Mouse (Mus musculus) left cerebral cortex, postnatal 10 days (tissue): ENCODE measurements around the gene Vti1a. TPM values are rescaled to one million over a fixed set of nuclear protein-coding genes. Genes with fewer than 3 reads are reported as not detected.
A peak's percentile ranks its signal among the peaks of the same experiment; 100 is the strongest.

Experiments used
- DNase-seq, 2 experiments: peaks; one replicate each; pipeline ENCODE4 v3.0.0; 2021 to 2022; ENCODE audit warnings: low spot score in 2 of 2, mixed read lengths in 1 of 2; ENCODE audit errors: extremely low spot score in 1 of 2
- intact Hi-C: fragments of 180-260 bp; cut with DNase I; formaldehyde crosslinking; loops from one replicate; pipeline ENCODE4 v1.15.1; 2025
- total RNA-seq, 2 experiments: library from RNA; stranded (reverse); gene quantifications; 2 replicates each; pipeline ENCODE4 v1.2.3; 2021

Vti1a gene
- total RNA-seq = 10 to 100 TPM; 58.0 to 61.1 TPM

GRCm38 (mm10) chr19:55316109-55316714 lies at the start of gene Vti1a:
Gene Vti1a, plus strand, starts transcription at chr19:55316295.
- intact Hi-C loops = no loop called here
- DNase-seq = peak; percentile 85 to 94

GRCm38 (mm10) chr19:55266786-55267185 lies 49.3 kb upstream of the Vti1a start:
- DNase-seq = no peak
- intact Hi-C loops = no loop called here

GRCm38 (mm10) chr19:55268150-55268549 lies 47.9 kb upstream of the Vti1a start:
- intact Hi-C loops = no loop called here
- no peak for DNase-seq

- intact Hi-C loops = no loop called here
- no peak for DNase-seq
Observed at GRCm38 (mm10) chr19:55269051-55269450, 47.0 kb upstream of the Vti1a start.

DNA sequence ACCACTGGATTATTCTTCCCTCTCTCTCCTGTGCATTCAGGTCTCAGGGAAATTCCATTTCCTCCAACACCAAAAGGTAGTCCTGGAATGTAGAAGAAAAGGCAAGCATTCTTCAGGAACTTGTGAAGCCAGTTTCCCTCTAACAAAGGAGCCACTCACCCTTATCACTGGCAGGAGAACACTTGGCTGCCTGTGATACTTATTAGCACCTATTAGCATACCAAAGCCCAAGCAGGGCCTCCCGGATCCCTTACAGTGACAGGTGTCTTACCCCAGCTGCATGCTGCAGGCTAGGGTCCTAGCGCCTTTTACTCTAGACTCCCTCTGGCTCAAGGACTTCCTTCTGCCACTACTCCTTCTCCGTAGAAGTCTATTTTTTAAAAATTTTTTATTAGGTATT lies 44.6 kb upstream of the Vti1a start:
- DNase-seq = no peak
- intact Hi-C loops = no loop called here

DNA sequence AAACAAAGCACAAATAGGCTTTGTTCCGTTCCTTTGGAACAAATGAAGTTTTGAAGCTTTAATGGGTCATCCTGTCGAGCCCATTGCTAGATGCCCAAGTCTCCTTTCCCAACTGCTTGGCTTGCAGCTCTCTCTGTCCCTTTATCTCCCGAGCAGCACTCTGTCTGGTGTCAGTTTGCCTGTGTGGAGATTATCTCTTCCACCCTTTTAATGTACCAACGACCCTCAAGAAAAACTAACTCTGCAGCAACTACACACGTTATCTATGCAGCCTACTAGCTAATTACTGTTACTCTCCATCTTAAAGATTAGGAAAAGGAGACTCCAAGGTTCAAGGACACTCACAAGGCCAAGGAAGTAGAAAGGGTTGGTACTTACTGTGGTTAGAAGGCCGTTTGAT lies 42.8 kb upstream of the Vti1a start:
- DNase-seq = no peak
- intact Hi-C loops = no loop called here

DNA sequence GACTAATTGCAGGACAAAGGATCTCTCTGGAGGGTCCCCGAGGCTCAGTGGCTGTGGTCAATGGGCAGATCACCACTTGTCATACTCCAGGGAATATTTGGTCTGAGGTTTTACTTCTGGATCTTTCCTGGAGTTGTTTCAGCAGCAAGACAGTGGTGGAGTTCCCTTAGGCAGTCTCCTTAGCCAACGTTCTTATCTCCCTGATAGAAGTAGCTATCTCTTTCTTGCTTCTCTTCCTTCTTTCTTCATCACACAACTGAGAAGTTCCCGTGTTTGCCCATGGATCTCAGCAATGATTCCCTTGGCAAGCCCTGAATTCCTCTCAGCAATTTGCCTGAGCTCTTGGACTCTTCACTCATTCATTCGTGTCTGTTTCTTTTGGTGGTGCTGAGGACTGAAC lies 40.0 kb upstream of the Vti1a start:
- intact Hi-C loops = no loop called here
- DNase-seq = no peak

GRCm38 (mm10) chr19:55276770-55277169 lies 39.3 kb upstream of the Vti1a start:
- no peak for DNase-seq
- intact Hi-C loops = no loop called here

GRCm38 (mm10) chr19:55284093-55284492 lies 32.0 kb upstream of the Vti1a start:
- DNase-seq = no peak
- intact Hi-C loops = no loop called here

- intact Hi-C loops = no loop called here
- DNase-seq = no peak
Observed at GRCm38 (mm10) chr19:55286034-55286433, 30.1 kb upstream of the Vti1a start.

DNA sequence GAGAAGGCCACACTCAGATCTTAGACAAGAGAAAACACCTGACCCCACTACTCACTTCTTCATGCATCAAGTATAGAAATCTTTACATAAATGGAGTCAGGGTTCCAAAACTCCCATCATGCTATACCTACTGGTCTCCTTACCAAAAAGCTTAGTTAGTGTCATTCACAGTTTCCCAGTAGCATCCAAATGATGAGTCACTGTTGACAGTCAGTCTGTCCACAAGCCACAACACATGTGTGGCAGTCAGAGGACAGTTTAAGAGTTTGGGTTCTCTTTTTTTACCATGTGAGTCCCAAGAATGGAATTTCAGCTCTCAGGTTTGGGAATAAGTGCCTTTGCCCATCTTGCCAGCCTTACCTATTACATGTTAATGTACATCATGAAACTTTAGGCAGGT lies 27.1 kb upstream of the Vti1a start:
- intact Hi-C loops = no loop called here

DNA sequence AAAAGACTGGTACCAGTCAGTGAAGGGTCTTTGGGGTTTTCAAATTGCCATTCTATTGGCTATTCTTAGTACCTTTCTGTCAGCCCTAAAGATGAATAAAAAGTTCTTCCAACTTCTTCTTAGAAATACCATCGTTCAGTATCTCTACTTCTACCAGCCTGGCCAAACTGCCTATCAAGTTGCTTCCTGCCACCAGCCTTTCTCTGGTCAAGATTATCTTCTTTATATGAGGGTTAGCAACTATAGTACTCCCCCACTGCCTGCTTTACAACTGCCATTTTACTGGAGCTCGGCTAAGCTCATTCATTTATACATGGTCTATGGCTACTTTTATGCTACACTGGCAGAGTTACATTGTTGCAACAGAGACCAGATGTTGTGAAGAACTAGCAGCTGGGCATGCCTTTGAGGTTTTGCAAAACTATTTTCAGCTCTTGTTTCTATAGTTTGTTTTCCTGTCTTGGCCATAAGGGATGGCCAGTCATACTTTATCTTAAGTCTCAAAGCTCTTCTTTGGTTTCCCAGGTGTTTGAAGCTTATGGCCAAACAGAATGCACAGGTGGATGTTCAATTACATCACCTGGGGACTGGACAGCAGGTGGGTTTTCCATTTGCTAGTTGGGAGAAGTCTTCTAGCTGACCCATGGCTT lies 25.3 kb upstream of the Vti1a start:
- DNase-seq = no peak
- intact Hi-C loops = loop anchor here (10.0 kb wide), 1 partner anchor 216 kb away; no protein-coding TSS in a partner anchor

More for the DNA sequence above, 27.1 kb upstream of the Vti1a start:
- DNase-seq = no peak

- no peak for DNase-seq
- intact Hi-C loops = loop anchor here (10.0 kb wide), 1 partner anchor 218 kb away; no protein-coding TSS in a partner anchor
Observed at GRCm38 (mm10) chr19:55292210-55292850, 23.8 kb upstream of the Vti1a start.

- intact Hi-C loops = loop anchor here (10.0 kb wide), 1 partner anchor 218 kb away; no protein-coding TSS in a partner anchor
- no peak for DNase-seq
Observed at GRCm38 (mm10) chr19:55293175-55293574, 22.9 kb upstream of the Vti1a start.

DNA sequence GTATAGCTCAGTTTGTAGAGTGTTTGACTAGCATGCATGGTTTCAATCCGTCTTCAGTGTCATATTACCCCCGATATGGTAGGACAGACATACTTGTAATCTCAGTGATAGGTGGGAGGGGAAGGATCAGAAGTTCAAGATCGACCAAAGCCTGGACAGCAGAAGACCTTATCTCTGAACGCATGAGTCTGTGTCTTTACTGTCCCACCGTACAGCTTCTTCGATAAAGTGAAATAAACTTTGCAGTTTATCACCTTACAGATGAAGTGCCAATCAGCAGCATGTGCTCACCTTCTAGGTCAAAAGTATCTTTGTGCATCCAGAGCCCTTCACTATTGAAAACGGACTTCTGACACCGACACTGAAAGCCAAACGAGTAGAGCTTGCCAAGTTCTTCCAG lies 21.0 kb upstream of the Vti1a start:
- intact Hi-C loops = loop anchor here (10.0 kb wide), 1 partner anchor 220 kb away; no protein-coding TSS in a partner anchor
- DNase-seq = no peak

GRCm38 (mm10) chr19:55295556-55295955 lies 20.5 kb upstream of the Vti1a start:
- no peak for DNase-seq
- intact Hi-C loops = loop anchor here (10.0 kb wide), 1 partner anchor 221 kb away; no protein-coding TSS in a partner anchor

GRCm38 (mm10) chr19:55296301-55296700 lies 19.8 kb upstream of the Vti1a start:
- no peak for DNase-seq
- intact Hi-C loops = loop anchor here (10.0 kb wide), 1 partner anchor 222 kb away; no protein-coding TSS in a partner anchor

DNA sequence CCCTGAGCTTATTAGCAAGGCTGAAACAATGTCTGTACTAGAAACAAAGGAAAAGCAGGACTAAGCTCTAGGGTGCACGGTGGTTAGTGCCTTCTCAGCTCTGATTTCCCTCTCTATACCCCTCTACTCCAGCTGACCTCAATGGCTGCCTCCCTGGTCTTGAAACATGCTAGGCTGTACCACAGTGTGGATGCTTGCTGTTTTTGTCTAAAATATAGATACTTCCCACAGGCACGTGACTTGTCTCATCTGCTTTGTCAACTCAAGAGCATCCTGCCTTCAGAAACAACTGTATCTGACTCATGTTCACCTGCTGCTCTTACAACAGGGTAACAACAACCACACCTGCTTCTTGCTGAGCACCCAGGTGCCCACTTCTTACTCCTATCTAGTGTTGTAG lies 18.6 kb upstream of the Vti1a start:
- intact Hi-C loops = loop anchor here (10.0 kb wide), 1 partner anchor 223 kb away; no protein-coding TSS in a partner anchor
- DNase-seq = no peak

- DNase-seq = no peak
- intact Hi-C loops = loop anchor here (10.0 kb wide), 1 partner anchor 223 kb away; no protein-coding TSS in a partner anchor
Observed at GRCm38 (mm10) chr19:55297961-55298360, 18.1 kb upstream of the Vti1a start.

DNA sequence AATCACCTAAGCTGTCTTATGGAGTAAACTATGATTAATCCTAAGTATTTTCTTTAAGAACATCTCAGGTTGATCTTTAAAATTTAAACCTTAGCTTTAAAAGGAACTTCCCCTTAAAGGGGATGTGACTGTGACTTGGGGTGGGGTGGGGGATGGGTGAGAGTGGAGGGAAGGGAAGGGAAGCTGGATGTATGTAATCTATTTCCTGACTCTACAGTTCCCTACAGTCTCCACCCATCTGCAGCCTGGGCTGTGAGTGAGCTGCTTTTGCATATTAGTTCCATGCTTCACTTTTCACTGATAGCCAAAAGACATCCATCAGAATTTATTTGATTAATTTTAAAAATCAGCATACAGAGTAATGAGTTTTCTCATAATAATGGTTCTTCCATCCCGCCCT lies 16.7 kb upstream of the Vti1a start:
- intact Hi-C loops = loop anchor here (10.0 kb wide), 1 partner anchor 225 kb away; no protein-coding TSS in a partner anchor
- DNase-seq = no peak
